Comparison of ENCODE assay signal across 23 mouse cellular contexts in genomic region chr15:27551117-27552114, GRCm38 (mm10).
DNase-seq lines count a peak whose midpoint lies in the region; ATAC-seq lines count a peak whose summit lies in the region.
"Had no signal": no experiment of that assay in that cellular context is flagged by ENCODE, and none has a peak within 500 bp of the region (broad histone marks: within the 10 kb centered on the region; RNA-seq: fewer than 3 reads in every experiment).

No protein-coding gene starts in this region.

- WGBS in heart, embryonic 12.5 days = 81% methylated on average over 19 of the region's 19 CpGs
- 83% methylated on average over 19 of the region's 19 CpGs for WGBS in intestine, embryonic 16.5 days

- no peak overlapping the region for H3K4me3 ChIP-seq in heart, embryonic 12.5 days
- H3K4me3 ChIP-seq in brown adipose tissue, adult 24 weeks (ENCODE audit: insufficient read depth, low read depth, low read length) = no peak overlapping the region
- no peak overlapping the region for H3K4me3 ChIP-seq in intestine, embryonic 16.5 days (ENCODE audit: low read length)
- H3K4me3 ChIP-seq: forebrain, embryonic 10.5 days; hindbrain, embryonic 12.5 days; limb, embryonic 15.5 days; midbrain, embryonic 10.5 days had no signal

- no peaks in the 10 kb centered on the region for H3K36me3 ChIP-seq in heart, embryonic 12.5 days
- no peaks in the 10 kb centered on the region for H3K36me3 ChIP-seq in intestine, embryonic 16.5 days (ENCODE audit: control insufficient read depth, insufficient read depth, low read length)
- H3K36me3 ChIP-seq: forebrain, embryonic 10.5 days; limb, embryonic 15.5 days; midbrain, embryonic 10.5 days had no signal

- ATAC-seq in heart, embryonic 12.5 days (ENCODE audit: insufficient number of reproducible peaks, low FRiP score) = no peak
- no peak for ATAC-seq in intestine, embryonic 16.5 days
- ATAC-seq: forebrain, embryonic 16.5 days; midbrain, embryonic 16.5 days had no signal

- no peak overlapping the region for H3K9ac ChIP-seq in heart, embryonic 12.5 days
- H3K9ac ChIP-seq in intestine, embryonic 16.5 days (ENCODE audit: low read depth, low read length) = no peak overlapping the region
- H3K9ac ChIP-seq: hindbrain, embryonic 12.5 days; limb, embryonic 15.5 days had no signal

- H3K4me2 ChIP-seq in heart, embryonic 12.5 days = no peak overlapping the region
- H3K4me2 ChIP-seq in intestine, embryonic 16.5 days (ENCODE audit: low read depth, low read length) = no peak overlapping the region
- H3K4me2 ChIP-seq: hindbrain, embryonic 12.5 days; limb, embryonic 15.5 days had no signal

- no peaks in the 10 kb centered on the region for H3K9me3 ChIP-seq in heart, embryonic 12.5 days (replicated peaks)
- no peaks in the 10 kb centered on the region for H3K9me3 ChIP-seq in intestine, embryonic 16.5 days (ENCODE audit: control insufficient read depth, low read length)
- H3K9me3 ChIP-seq: forebrain, embryonic 10.5 days; hindbrain, embryonic 12.5 days; limb, embryonic 15.5 days; midbrain, embryonic 10.5 days had no signal

- DNase-seq in gastrocnemius, adult 18-20 months (ENCODE audit: low spot score) = peak; percentile 56
- DNase-seq in gastrocnemius, postnatal 10 days = no peak
- DNase-seq in heart, adult 8-10 months (ENCODE audit: low spot score) = peak; percentile 53
- DNase-seq in heart, postnatal 4 days = peak; percentile 50
- DNase-seq in embryo, embryonic 11 days = no peak
- DNase-seq: adrenal gland, postnatal 14 days; cerebellum, adult 9-10 months; kidney, adult 18-20 months; kidney, postnatal 4 days; layer of hippocampus, adult 9-11 months; left cerebral cortex, postnatal 4 days; lung, adult 18-20 months; lung, postnatal 10 days; thymus, adult 2 months had no signal

- no peak overlapping the region for H3K27ac ChIP-seq in heart, embryonic 12.5 days (ENCODE audit: poor library complexity, severe bottlenecking)
- 0 out of 2 replicates have a peak overlapping the region, but pooled peaks have one; percentile 5 for H3K27ac ChIP-seq in brown adipose tissue, adult 24 weeks (replicated peaks; ENCODE audit: low read depth, low read length)
- H3K27ac ChIP-seq in intestine, embryonic 16.5 days (ENCODE audit: low read length) = no peak overlapping the region
- H3K27ac ChIP-seq: hindbrain, embryonic 12.5 days; limb, embryonic 15.5 days had no signal

- H3K27me3 ChIP-seq in heart, embryonic 12.5 days (replicated peaks) = no peaks in the 10 kb centered on the region
- H3K27me3 ChIP-seq in intestine, embryonic 16.5 days (replicated peaks; ENCODE audit: control insufficient read depth, insufficient read depth, low read length) = no peaks in the 10 kb centered on the region
- H3K27me3 ChIP-seq: hindbrain, embryonic 12.5 days; limb, embryonic 15.5 days had no signal

- peaks cover 27% of the 10 kb centered on the region for H3K4me1 ChIP-seq in heart, embryonic 12.5 days (replicated peaks)
- peaks cover 11% of the 10 kb centered on the region for H3K4me1 ChIP-seq in brown adipose tissue, adult 24 weeks (ENCODE audit: control insufficient read depth, insufficient read depth, insufficient read length, low read length)
- H3K4me1 ChIP-seq in intestine, embryonic 16.5 days (ENCODE audit: control insufficient read depth, insufficient read depth, low read length) = peaks cover 6% of the 10 kb centered on the region; the same call in 1 of the 2 replicates
- H3K4me1 ChIP-seq: limb, embryonic 15.5 days had no signal

Comparison
In these comparisons a context has a peak if more than half of its experiments do, and no peak if none do; other contexts are left out.
1. DNase-seq: peak in gastrocnemius, adult 18-20 months (single experiment), heart, adult 8-10 months (single experiment) and heart, postnatal 4 days (single experiment); none in gastrocnemius, postnatal 10 days (single experiment) and embryo, embryonic 11 days (single experiment).